Mouse (Mus musculus) myocyte (in vitro differentiated cells): ENCODE results near the gene Cyp21a1.
"Not testable (repeated sequence)": the region's sequence is repeated elsewhere in the genome, so short reads cannot be mapped to it uniquely, and the experiment has no call there.

Experiments
- CEBPB ChIP-seq: IDR thresholded peaks from 2 replicates; pipeline ENCODE4 v1.6.1; 2011; ENCODE audit warnings: mild to moderate bottlenecking, moderate library complexity; ENCODE audit not compliant: poor library complexity, insufficient read depth, severe bottlenecking
- E2F4 ChIP-seq: IDR thresholded peaks from one replicate; pipeline ENCODE4 v1.6.1; 2011; ENCODE audit warnings: mild to moderate bottlenecking, control low read depth, moderate library complexity; ENCODE audit not compliant: insufficient read depth
- MAX ChIP-seq: IDR thresholded peaks from one replicate; pipeline ENCODE4 v1.6.1; 2011; ENCODE audit warnings: low read depth, mild to moderate bottlenecking, control low read depth
- MYOD1 ChIP-seq, 3 experiments: IDR thresholded peaks; one replicate each; pipeline ENCODE4 v1.6.1; 2011; ENCODE audit warnings: control low read depth in 2 of 3, low read depth in 2 of 3, mild to moderate bottlenecking in 2 of 3, moderate library complexity in 1 of 3; ENCODE audit not compliant: insufficient read length in 2 of 3, control insufficient read depth in 1 of 3
- MYOG ChIP-seq, 3 experiments: IDR thresholded peaks; one replicate each; pipeline ENCODE4 v1.6.1; 2011; ENCODE audit warnings: control low read depth in 2 of 3, low read depth in 2 of 3, mild to moderate bottlenecking in 2 of 3; ENCODE audit not compliant: insufficient read length in 2 of 3, control insufficient read depth in 1 of 3, insufficient read depth in 1 of 3
- POLR2A ChIP-seq: IDR thresholded peaks from one replicate; pipeline ENCODE4 v1.6.1; 2011; ENCODE audit warnings: low read depth, mild to moderate bottlenecking, control low read depth, moderate library complexity; ENCODE audit not compliant: insufficient read length
- POLR2AphosphoS2 ChIP-seq: IDR thresholded peaks from one replicate; pipeline ENCODE4 v1.6.1; 2011; ENCODE audit warnings: low read depth, control low read depth; ENCODE audit not compliant: insufficient read length
- TCF12 ChIP-seq: IDR thresholded peaks from one replicate; pipeline ENCODE4 v1.6.1; 2011; ENCODE audit warnings: mild to moderate bottlenecking, control low read depth; ENCODE audit not compliant: poor library complexity, insufficient read depth, severe bottlenecking
- TCF3 ChIP-seq: IDR thresholded peaks from one replicate; pipeline ENCODE4 v1.6.1; 2011; ENCODE audit warnings: low read depth, control low read depth; ENCODE audit not compliant: insufficient read length
- USF1 ChIP-seq: IDR thresholded peaks from one replicate; pipeline ENCODE4 v1.6.1; 2011; ENCODE audit warnings: low read depth, mild to moderate bottlenecking, control low read depth, moderate library complexity

DNA sequence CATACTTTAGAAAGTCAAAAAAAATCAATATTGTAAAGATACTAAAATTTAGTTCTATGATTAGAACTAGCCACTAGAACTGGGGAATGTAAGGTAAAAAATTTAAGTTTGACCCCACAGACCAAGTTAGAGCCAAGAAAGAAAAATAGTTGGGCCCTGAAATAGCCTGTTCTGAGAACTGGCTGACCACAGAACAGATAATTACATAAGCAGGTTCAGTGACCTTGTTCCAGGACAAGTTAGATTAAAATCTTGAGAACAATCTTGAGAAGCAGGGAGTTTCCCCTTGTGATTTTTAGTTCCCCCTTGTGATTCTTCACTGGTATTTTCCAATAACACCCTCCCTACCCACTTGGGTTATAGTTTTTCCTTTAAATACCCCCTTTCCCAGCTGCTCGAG lies 26.4 kb upstream of the Cyp21a1 start:
- not testable (repeated sequence) for TF ChIP-seq POLR2A; USF1; MYOG (IDR thresholded peaks at IDR 0.05; ENCODE audit: control insufficient read depth in 1 of 3, insufficient read depth in 1 of 3, insufficient read length in 2 of 3, low read depth in 2 of 3); TCF12; POLR2AphosphoS2; MAX; MYOD1 (IDR thresholded peaks at IDR 0.05; ENCODE audit: control insufficient read depth in 1 of 3, insufficient read length in 2 of 3, low read depth in 2 of 3); CEBPB; TCF3; E2F4
